Mouse (Mus musculus): ENCODE measurements around the gene Gm3383.
"Not testable (repeated sequence)": the region's sequence is repeated elsewhere in the genome, so short reads cannot be mapped to it uniquely, and the experiment has no call there.

Gm3383 gene

GRCm38 (mm10) chr14:5807882-5808281 lies at the start of gene Gm3383:
Gene Gm3383, minus strand, starts transcription at chr14:5807982.
- not testable (repeated sequence) for DNase-seq

- not testable (repeated sequence) for DNase-seq
Measured at GRCm38 (mm10) chr14:5855911-5856310, 48.1 kb upstream of the Gm3383 start.

DNA sequence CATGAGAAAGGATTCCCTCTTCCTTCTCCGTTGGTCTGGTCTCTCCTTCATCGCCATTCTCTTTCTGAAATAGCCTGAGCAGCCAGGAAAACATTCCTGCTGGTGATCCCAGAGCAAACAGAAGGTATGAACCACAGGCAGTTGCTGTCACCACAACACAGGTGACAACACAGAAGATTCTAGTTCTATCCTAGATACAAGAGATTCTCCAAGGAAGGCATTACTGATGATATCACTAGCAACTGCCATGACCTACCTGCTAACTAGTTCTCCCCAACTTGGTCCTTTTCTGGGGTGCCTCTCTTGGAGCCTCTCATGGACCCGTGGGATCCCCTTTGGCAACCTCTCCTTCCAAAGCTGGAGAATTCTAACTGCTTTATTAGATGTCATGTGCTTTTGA lies 22.4 kb upstream of the Gm3383 start, which contains the start of gene Gm3424:
Gene Gm3424, minus strand, starts transcription at position 101 of the 400 bp plus-strand sequence.
- DNase-seq: not testable (repeated sequence)

GRCm38 (mm10) chr14:5812699-5813356 lies 5.0 kb upstream of the Gm3383 start:
- DNase-seq: not testable (repeated sequence)

GRCm38 (mm10) chr14:5741477-5741876 lies 66.3 kb downstream of the Gm3383 start, which contains the start of gene Gm3373:
Gene Gm3373, minus strand, starts transcription at chr14:5741577.
- DNase-seq: not testable (repeated sequence)

DNA sequence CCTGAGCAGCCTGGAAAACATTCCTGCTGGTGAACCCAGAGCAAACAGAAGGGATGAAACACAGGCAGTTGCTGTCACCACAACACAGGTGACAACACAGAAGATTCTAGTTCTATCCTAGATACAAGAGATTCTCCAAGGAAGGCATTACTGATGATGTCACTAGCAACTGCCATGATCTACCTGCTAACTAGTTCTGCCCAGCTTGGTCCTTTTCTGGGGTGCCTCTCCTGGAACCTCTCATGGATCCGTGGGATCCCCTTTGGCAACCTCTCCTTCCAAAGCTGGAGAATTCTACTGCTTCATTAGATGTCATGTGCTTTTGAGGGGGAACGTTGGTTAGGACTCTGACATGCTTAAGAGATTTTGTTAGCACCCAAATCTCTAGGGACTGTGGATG lies 120.4 kb downstream of the Gm3383 start, which contains the start of gene Gm9603:
Gene Gm9603, minus strand, starts transcription at position 101 of the 400 bp plus-strand sequence.
- not testable (repeated sequence) for DNase-seq

- not testable (repeated sequence) for DNase-seq
Measured at GRCm38 (mm10) chr14:5632928-5633327, 174.9 kb downstream of the Gm3383 start, which contains the start of gene Gm8265. Gene Gm8265, minus strand, starts transcription at chr14:5633028.
